Mouse (Mus musculus): ENCODE data around the gene Gm43064. TPM values are rescaled to one million over a fixed set of nuclear protein-coding genes. Genes with fewer than 3 reads are reported as not detected.
"Not testable (repeated sequence)": the region's sequence is repeated elsewhere in the genome, so short reads cannot be mapped to it uniquely, and the experiment has no call there.

Gene Gm43064
- total RNA-seq, 2 experiments from 2014 or later, result not detected

DNA sequence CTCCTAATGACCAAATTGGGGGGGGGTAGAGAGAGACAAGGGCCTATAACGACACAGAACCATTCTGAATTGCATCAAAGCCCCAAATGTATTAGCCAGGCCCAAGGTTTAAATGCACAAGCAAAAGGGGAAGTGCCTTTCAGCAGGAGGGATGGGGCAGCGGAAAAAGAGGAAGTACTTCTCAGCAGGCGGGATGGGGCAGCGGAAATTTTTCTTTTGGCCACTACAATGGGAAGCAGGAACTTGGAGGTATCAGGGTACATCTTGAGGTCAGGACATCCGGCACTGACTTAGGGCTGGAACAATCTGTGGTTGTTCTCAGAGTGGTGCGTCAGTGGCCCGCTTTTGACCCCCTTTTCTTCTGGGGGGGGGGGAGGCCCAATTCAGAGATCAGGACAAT is 31.6 kb downstream of the Gm43064 start:
- intact Hi-C loops (cut with DNase I); DNase-seq (ENCODE audit: extremely low spot score in 1 of 2, low spot score in 2 of 2): not testable (repeated sequence)

- intact Hi-C loops (cut with DNase I), result no loop called here
- DNase-seq (ENCODE audit: extremely low spot score in 1 of 2, low spot score in 2 of 2), result no peak
Observed at GRCm38 (mm10) chr3:103850644-103851363, 41.4 kb downstream of the Gm43064 start.

DNA sequence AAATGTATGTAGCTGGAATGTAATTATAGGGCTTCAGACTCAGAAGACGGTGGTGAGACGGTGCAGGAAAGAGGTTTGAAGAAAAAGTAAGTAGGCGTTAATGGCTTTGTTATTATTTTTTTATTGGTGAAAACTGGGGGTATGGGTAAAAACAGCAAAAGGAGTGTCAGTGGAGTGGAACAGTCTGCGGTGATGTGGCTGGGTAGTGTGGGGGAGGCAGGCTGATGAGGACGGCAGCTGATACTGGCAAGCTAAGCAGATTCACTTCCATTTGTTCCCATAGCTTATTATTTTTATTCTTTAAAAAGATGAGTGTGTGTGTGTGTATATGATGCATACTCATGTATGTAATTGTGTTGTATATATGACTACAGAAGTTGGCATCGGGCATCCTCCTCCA is 42.1 kb downstream of the Gm43064 start:
- intact Hi-C loops (cut with DNase I), result no loop called here

GRCm38 (mm10) chr3:103851882-103852281 is 42.5 kb downstream of the Gm43064 start:
- DNase-seq (ENCODE audit: extremely low spot score in 1 of 2, low spot score in 2 of 2), result no peak
- intact Hi-C loops (cut with DNase I), result no loop called here

More for the DNA sequence above, 42.1 kb downstream of the Gm43064 start:
- DNase-seq (ENCODE audit: extremely low spot score in 1 of 2, low spot score in 2 of 2), result no peak

- DNase-seq (ENCODE audit: extremely low spot score in 1 of 2, low spot score in 2 of 2), result peak; percentile 7 to 68
- intact Hi-C loops (cut with DNase I), result no loop called here
Observed at GRCm38 (mm10) chr3:103852565-103853299, 43.4 kb downstream of the Gm43064 start.

GRCm38 (mm10) chr3:103853804-103854203 is 44.4 kb downstream of the Gm43064 start:
- DNase-seq (ENCODE audit: extremely low spot score in 1 of 2, low spot score in 2 of 2), result peak in 1 of 2 experiments; percentile 30
- intact Hi-C loops (cut with DNase I), result no loop called here

- no peak for DNase-seq (ENCODE audit: extremely low spot score in 1 of 2, low spot score in 2 of 2)
- intact Hi-C loops (cut with DNase I), result no loop called here
Observed at GRCm38 (mm10) chr3:103857036-103857805, 47.8 kb downstream of the Gm43064 start.

DNA sequence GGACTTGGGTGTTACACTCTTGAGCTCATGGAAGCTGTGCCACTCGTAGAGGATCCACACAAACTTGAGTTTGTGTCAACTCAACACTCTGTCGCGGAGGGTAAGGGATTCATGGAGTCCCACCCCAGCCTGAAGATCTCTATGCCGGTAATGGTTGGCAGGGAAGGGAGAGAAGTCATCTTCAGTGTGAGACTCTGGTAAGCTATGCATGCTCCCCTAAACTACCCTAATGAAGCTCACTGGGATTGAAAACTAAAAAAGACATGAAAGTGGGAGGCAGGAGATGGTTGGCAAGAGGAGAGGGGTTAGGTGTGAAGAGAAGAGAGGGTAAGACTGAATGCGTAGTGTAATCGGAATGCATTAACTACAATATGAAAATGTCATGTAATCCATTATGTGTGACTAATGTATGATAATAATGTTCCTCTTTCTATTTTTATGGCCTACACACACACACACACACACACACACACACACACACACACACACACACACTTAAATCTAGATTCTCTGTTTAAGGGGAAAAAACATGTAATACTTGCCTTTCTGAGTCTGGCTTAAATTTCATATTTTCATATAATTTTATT is 48.7 kb downstream of the Gm43064 start:
- no peak for DNase-seq (ENCODE audit: extremely low spot score in 1 of 2, low spot score in 2 of 2)
- intact Hi-C loops (cut with DNase I), result no loop called here

- DNase-seq (ENCODE audit: extremely low spot score in 1 of 2, low spot score in 2 of 2), result no peak
- intact Hi-C loops (cut with DNase I), result no loop called here
Observed at GRCm38 (mm10) chr3:103858881-103859801, 49.8 kb downstream of the Gm43064 start, which contains the start of gene Ptpn22. TSS of gene Ptpn22 (plus strand) at chr3:103859795.

- intact Hi-C loops (cut with DNase I), result no loop called here
- DNase-seq (ENCODE audit: extremely low spot score in 1 of 2, low spot score in 2 of 2), result peak in 1 of 2 experiments; percentile 33
Observed at GRCm38 (mm10) chr3:103859851-103860391, 50.5 kb downstream of the Gm43064 start.

DNA sequence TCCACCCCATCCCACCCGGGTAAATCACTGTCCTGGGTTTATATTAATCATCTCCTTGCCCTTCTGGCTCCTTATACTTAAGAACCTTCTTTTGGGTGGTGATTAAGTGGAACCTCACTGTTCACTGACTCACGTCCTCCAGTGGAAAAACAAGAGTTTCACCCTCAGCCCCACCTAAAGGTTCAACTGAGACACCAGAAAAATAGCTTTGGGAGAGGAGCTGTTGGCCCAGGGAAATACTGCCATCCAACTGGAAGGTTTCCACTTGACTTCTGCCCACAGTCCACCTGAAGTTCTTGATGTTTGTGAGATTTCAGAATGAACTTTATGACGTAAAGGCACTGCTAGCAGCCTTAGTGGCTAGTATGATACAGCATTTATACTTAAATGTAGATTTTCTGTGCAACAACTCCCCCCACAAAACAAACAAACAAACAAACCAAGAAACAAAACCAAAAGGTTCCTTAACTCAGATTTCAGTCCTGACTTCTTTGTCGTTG is 53.4 kb downstream of the Gm43064 start:
- DNase-seq (ENCODE audit: extremely low spot score in 1 of 2, low spot score in 2 of 2), result no peak
- intact Hi-C loops (cut with DNase I), result no loop called here

DNA sequence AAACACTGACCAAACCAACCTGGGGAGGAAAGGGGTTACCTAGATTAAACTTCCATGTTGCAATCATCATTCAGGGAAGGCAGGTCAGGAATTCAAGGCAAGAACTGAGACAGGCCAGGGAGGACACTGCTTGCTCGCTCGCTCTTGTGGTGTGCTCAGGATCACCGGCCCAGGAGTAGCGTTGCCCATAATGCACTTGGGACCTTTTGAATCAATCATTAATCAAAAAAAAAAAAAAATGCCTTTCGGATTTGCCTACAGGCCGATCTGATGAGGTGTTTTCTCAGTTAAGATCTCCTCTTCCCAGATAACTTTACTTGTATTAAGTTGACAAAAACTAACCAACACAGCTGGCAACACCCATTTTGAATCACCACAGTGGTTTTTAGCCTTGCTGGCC is 54.8 kb downstream of the Gm43064 start:
- no peak for DNase-seq (ENCODE audit: extremely low spot score in 1 of 2, low spot score in 2 of 2)
- intact Hi-C loops (cut with DNase I), result no loop called here

GRCm38 (mm10) chr3:103867424-103867971 is 58.1 kb downstream of the Gm43064 start:
- DNase-seq (ENCODE audit: extremely low spot score in 1 of 2, low spot score in 2 of 2), result no peak

DNA sequence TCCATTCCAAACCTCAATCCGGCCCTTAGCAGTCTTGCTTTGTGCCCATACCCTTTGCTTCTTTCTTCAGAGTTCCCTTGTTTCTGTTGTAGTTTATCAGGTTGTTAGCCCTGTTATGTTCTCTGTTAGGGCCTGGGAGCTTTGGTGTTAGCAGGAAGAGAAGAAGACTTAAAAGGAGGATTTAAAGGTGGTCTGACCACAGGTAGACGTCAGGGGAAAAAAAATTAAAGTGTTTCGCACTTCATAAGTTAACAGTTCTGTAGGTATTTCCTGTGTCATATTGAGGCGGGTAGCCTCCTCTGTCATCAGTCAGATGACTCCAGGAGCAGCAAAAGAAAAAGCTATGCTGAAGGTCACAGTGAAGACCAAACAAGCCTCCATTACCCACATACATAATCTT is 58.6 kb downstream of the Gm43064 start:
- no peak for DNase-seq (ENCODE audit: extremely low spot score in 1 of 2, low spot score in 2 of 2)
- intact Hi-C loops (cut with DNase I), result no loop called here

More at GRCm38 (mm10) chr3:103867424-103867971, 58.1 kb downstream of the Gm43064 start:
- intact Hi-C loops (cut with DNase I), result no loop called here

DNA sequence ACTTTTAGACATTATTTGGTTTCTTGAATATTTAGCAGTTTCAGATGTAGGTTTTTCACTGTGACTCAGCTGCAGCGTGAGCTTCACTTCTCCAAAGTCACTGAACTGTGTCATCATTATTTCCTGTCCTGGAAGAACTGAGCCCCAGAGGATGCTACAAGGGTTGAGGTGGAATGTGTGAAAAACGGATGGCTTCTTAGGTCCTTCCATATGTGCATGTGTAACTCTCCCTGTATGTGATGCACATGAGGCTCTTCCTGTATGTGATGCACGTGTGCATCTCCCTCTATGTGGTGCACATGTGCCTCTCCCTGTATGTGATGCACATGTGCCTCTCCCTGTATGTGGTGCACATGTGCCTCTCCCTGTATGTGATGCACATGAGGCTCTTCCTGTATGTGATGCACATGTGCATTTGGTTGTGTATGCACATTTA is 63.3 kb downstream of the Gm43064 start:
- intact Hi-C loops (cut with DNase I), result no loop called here
- no peak for DNase-seq (ENCODE audit: extremely low spot score in 1 of 2, low spot score in 2 of 2)

DNA sequence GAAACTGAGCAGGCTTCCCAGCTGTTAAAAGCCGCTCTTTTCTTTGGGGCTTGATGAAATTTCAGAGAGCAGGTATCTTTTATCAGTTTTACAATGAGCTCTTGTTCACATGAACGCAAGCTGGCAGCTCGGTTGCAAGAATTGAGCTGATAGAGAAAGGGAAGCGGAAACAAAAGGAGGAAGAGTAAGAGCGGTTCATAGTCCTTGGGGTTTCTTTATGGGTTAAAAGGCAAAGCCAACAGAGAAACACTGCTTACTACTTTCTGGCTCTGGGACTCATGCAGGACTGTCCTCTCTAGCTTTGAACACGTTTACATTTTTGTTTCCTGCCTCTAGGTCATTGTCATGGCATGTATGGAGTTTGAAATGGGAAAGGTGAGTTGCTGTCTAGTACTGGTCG is 65.0 kb downstream of the Gm43064 start:
- DNase-seq (ENCODE audit: extremely low spot score in 1 of 2, low spot score in 2 of 2), result no peak
- intact Hi-C loops (cut with DNase I), result no loop called here

GRCm38 (mm10) chr3:103885946-103886345 is 76.6 kb downstream of the Gm43064 start:
- intact Hi-C loops (cut with DNase I), result loop anchor here (10.0 kb wide), 1 partner anchor 61 kb away; no protein-coding TSS in a partner anchor
- no peak for DNase-seq (ENCODE audit: extremely low spot score in 1 of 2, low spot score in 2 of 2)
